Mouse (Mus musculus) spleen, adult 2 months (tissue): ENCODE measurements at regions not wholly inside any gene's neighbourhood (a gene's known extent, or its start where the extent isn't known, plus 50 kb on each side); places are given as distances from the start of the nearest gene placed in this dataset.

ENCODE experiments used
- CTCF ChIP-seq: fragments of 200-500 bp; IDR thresholded peaks from 2 replicates; pipeline ENCODE4 v1.5.1; 2011; ENCODE audit warnings: mild to moderate bottlenecking, inconsistent platforms; ENCODE audit not compliant: insufficient read depth, insufficient read length, insufficient replicate concordance; ENCODE audit errors: extremely low read depth
- POLR2A ChIP-seq: fragments of 200-500 bp; IDR thresholded peaks from 2 replicates; pipeline ENCODE4 v1.6.1; 2011; ENCODE audit warnings: low read depth, low read length, inconsistent platforms

DNA sequence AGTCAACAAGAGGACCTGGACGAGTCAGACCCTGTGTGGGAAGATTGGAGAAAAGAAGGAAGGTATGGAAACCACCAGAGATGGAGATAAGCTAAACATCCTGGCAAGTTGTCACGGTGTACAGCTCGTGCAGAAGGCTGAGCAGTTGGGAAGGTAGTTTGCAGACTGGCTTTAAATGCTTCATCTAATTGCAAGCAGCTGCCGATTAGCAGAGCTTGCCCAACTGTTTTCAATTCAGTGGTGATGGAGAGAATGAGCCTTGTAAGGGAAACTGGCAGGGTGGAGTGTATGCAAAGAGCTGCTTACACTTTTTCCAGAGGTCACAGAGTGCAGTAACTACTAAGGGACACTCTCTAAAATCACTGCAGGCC lies 71.6 kb upstream of the Prdm1 start:
- TF ChIP-seq CTCF (no peak), POLR2A (no peak)
